In the genomic region with DNA sequence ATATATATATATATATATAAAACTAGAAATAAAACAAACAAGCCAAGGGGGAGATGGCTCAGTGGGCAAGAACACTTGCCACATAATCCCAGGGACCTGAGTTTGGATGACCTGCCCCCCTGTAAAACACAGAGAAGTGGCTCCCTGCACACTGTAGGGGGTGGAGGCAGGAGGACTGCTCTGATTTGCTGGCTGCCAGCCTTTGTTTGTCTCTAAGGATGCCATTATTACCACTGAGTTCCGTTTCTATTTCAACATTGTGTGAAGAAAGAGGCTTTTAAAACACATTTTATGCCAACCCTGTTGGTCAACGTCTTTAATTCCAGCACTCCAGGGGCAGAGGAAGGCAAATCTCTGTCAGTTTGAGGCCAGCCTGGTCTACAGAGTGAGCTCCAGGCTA, we compare ENCODE assay signal across 16 mouse cellular contexts.
"Had no signal": no experiment of that assay in that cellular context is flagged by ENCODE, and none has a peak within 500 bp of the region (broad histone marks: within the 10 kb centered on the region; RNA-seq: fewer than 3 reads in every experiment).

No protein-coding gene starts in this region.

- H3K4me1 ChIP-seq: liver, embryonic 15.5 days; megakaryocyte, embryonic 14.5 days; midbrain, embryonic 15.5 days had no signal

- H3K27ac ChIP-seq: limb, embryonic 12.5 days; liver, embryonic 15.5 days; lung, embryonic 15.5 days; midbrain, embryonic 15.5 days; neural tube, embryonic 13.5 days had no signal

- H3K4me3 ChIP-seq: kidney, embryonic 15.5 days; limb, embryonic 12.5 days; liver, embryonic 15.5 days; lung, embryonic 15.5 days; megakaryocyte, embryonic 14.5 days; midbrain, embryonic 15.5 days; neural tube, embryonic 13.5 days had no signal

- DNase-seq: kidney, adult 18-20 months; layer of hippocampus, postnatal 36 days; liver; retina, postnatal 1 day; right cerebral cortex, postnatal 4 days; spleen, adult 18-20 months; thymus, adult 18-20 months; thymus, postnatal 14 days had no signal

- H3K9me3 ChIP-seq: liver, embryonic 15.5 days; lung, embryonic 15.5 days had no signal

- H3K36me3 ChIP-seq: kidney, embryonic 15.5 days; liver, embryonic 15.5 days; lung, embryonic 15.5 days; midbrain, embryonic 15.5 days; neural tube, embryonic 13.5 days had no signal

- H3K27me3 ChIP-seq: kidney, embryonic 15.5 days; limb, embryonic 12.5 days; liver, embryonic 15.5 days; lung, embryonic 15.5 days; midbrain, embryonic 15.5 days; neural tube, embryonic 13.5 days had no signal

- H3K9ac ChIP-seq: kidney, embryonic 15.5 days; limb, embryonic 12.5 days; liver, embryonic 15.5 days; lung, embryonic 15.5 days; midbrain, embryonic 15.5 days; neural tube, embryonic 13.5 days had no signal

- H3K4me2 ChIP-seq: kidney, embryonic 15.5 days; limb, embryonic 12.5 days; liver, embryonic 15.5 days; lung, embryonic 15.5 days; midbrain, embryonic 11.5 days; midbrain, embryonic 15.5 days; neural tube, embryonic 13.5 days had no signal

- ATAC-seq: midbrain, embryonic 15.5 days had no signal
